Mouse (Mus musculus) T-cell, adult 2 months (primary cell): ENCODE data around the gene 4930426L09Rik.

Experiments used
- DNase-seq: peaks from one replicate; pipeline ENCODE4 v3.0.0; 2022; ENCODE audit warnings: low spot score

Gene 4930426L09Rik

GRCm38 (mm10) chr2:19016348-19016747 is 18.2 kb downstream of the 4930426L09Rik start:
- no peak for DNase-seq

- no peak for DNase-seq
Observed at GRCm38 (mm10) chr2:19016839-19017238, 18.7 kb downstream of the 4930426L09Rik start.

DNA sequence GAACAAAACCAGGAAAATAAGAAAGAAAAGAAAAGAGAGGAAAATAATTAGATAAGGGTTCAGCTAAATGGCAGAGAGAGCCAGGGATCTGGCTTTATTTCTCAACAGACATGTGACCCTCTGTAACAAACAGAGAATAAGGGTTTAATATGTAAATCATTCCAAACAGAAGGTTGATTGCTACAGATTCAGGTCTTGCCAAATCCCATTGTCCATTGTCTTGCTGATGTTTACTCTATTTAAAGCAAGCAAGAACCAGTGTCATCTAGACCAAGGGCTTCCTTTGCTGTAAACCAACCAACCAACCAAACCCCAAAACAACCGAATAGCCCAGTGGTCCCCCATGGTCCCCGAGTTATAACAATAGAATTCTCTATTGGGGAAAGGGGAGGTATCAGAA is 19.9 kb downstream of the 4930426L09Rik start:
- DNase-seq = no peak

DNA sequence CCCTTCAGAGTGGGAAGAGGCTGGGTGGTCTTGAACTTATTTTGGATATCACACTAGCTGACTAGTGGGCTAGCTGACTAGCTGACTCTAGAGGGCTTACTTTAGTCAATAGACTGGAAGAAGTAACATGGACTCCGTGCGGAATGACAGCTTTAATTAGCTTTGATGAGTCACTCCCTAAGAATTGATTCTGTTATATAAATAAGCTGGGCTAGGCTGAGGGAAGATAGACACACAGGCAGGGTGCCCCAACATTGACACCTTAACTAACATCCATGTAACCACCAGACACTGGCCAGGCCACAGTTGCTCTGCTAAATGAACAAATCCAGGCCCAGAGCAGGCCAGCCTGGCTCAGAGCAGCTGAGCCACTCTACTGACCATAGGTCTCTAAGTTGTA is 26.7 kb downstream of the 4930426L09Rik start:
- no peak for DNase-seq

DNA sequence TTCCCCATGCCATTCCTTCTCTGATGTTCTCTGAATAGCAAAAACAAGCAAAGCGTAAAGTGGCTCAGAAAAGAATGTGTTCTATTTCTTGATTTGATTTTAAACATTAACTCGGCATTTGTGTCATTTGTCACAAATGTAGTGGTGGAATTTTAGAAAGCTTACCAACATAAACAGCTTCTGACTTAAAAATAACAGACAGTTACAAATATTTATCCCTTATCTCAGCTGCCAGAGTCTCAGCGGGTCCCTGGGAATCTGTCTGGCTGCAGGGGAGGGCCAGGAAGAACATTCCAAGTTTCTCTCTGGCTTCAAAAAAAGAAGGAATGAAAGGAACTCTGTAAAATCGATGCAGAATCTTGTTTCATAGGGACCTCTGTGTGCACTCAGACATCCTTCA is 39.3 kb downstream of the 4930426L09Rik start:
- no peak for DNase-seq

DNA sequence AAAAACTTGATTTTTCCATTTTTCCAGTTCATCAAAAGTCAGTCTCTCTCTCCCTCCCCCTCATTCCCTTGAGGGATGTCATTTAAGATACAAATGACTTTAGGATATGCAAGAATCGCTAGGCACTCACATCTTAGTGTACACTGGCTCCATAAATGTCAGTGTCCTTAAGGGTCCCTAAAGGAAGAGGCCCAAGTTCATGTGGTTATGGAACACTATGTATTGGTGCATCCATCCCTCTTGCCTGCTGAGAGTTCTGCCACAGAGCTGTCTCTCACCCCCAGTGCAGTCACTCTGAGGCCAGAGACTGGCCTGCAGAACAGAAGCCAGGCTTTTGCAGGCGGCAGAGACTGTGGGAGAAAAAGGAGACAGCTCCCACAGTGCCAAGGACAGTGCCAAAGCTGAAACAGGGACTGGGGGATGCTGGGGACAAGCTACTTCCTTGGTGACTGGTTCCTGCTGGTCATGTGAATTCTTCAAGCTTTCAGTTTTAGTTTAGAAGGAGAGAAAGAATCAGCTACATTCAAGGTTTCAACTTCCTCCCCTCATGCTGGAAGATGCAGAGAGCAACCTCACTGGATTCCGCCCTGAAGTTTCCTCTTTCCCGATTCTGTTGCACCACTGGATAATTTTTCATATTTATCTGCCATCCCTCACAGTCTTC is 39.9 kb downstream of the 4930426L09Rik start:
- no peak for DNase-seq

- DNase-seq = no peak
Observed at GRCm38 (mm10) chr2:19048225-19048624, 50.1 kb downstream of the 4930426L09Rik start.

DNA sequence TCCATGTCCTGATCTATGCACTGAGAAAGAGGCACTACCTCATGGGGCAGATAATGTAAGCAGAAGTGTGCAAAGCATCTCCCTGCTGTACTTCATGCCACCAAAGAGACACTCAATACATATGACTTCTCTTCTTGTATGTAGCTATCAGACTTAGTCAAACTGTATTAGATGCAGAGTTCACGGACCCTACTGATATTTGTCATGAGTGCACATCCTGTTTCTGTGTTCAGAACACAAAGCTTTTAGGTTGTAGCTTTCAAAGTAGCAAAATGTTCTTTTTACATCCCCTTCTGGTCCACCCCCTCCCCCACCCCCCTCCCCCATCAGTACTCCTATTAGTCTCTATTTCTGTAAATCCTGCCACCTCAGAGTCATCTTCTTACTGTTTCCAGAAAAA is 51.2 kb downstream of the 4930426L09Rik start:
- DNase-seq = no peak
